Comparison of ENCODE assay signal across 8 mouse cellular contexts in the genomic region with DNA sequence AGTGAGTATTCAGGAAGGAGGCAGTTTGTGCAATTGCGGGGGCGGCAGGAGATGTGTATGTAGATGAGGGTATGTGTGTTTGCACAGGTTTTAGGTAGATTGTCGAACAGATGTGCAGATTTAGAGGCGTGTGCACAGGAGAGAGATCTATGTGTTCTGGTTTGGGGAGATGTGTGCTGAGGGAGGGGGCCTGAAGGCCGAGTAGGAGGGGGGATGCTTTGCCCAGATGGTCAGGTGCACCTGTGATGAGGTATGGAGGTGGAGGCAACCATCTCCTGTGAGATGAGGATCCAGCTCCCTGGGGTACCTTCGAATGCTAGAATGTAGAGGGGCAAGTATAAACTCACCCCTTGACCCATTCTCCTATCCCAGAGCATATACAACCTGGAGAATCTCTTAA. TPM values are rescaled to one million over a fixed set of nuclear protein-coding genes. Genes with fewer than 3 reads are reported as not detected.
DNase-seq lines count a peak whose midpoint lies in the region; ATAC-seq and TF ChIP-seq lines count a peak whose summit lies in the region.

No protein-coding gene starts in this region.

- H3K9ac ChIP-seq in hindbrain, embryonic 13.5 days, result peak overlapping the region; percentile 85
- peak overlapping the region; percentile 90 for H3K9ac ChIP-seq in midbrain, embryonic 13.5 days (replicated peaks)

- TF ChIP-seq POLR2A in kidney, adult 2 months (IDR thresholded peaks at IDR 0.05; ENCODE audit: low read depth, low read length), result no peak

- ATAC-seq in hindbrain, embryonic 13.5 days (ENCODE audit: low FRiP score), result no peak; the same call in 1 of the 2 replicates
- ATAC-seq in midbrain, embryonic 13.5 days, result peak; percentile 47

- H3K27me3 ChIP-seq in kidney, adult 2 months (replicated peaks; ENCODE audit: control insufficient read depth, insufficient read depth, low read length), result no peaks in the 10 kb centered on the region
- H3K27me3 ChIP-seq in hindbrain, embryonic 13.5 days, result no peaks in the 10 kb centered on the region
- H3K27me3 ChIP-seq in midbrain, embryonic 13.5 days, result no peaks in the 10 kb centered on the region

- no peak overlapping the region for H3K27ac ChIP-seq in kidney, adult 2 months (ENCODE audit: insufficient read depth, low read depth, low read length)
- H3K27ac ChIP-seq in brown adipose tissue, adult 24 weeks (replicated peaks; ENCODE audit: low read depth, low read length), result no peak overlapping the region
- H3K27ac ChIP-seq in hindbrain, embryonic 13.5 days, result peak overlapping the region; percentile 96
- peak overlapping the region; percentile 94 for H3K27ac ChIP-seq in midbrain, embryonic 13.5 days

- H3K9me3 ChIP-seq in hindbrain, embryonic 13.5 days, result no peaks in the 10 kb centered on the region
- H3K9me3 ChIP-seq in midbrain, embryonic 13.5 days, result no peaks in the 10 kb centered on the region

- peak overlapping the region; percentile 48 for H3K4me3 ChIP-seq in kidney, adult 2 months (ENCODE audit: insufficient read depth, low read depth, low read length)
- peak overlapping the region; percentile 58 for H3K4me3 ChIP-seq in brown adipose tissue, adult 24 weeks (ENCODE audit: insufficient read depth, low read depth, low read length)
- H3K4me3 ChIP-seq in hindbrain, embryonic 13.5 days, result peak overlapping the region; percentile 63
- H3K4me3 ChIP-seq in midbrain, embryonic 13.5 days (replicated peaks), result peak overlapping the region; percentile 65

- no peak for DNase-seq in kidney, adult 2 months
- DNase-seq in kidney, postnatal 25 days, result no peak
- DNase-seq in left cerebral cortex, adult 11 months (ENCODE audit: low spot score), result no peak
- no peak for DNase-seq in layer of hippocampus, postnatal 14 days (ENCODE audit: low spot score in 2 of 2)
- no peak for DNase-seq in spleen, adult 18-20 months

- TF ChIP-seq CTCF in kidney, adult 2 months (conservative IDR thresholded peaks at IDR 0.05; ENCODE audit: insufficient read depth, insufficient read length, low read depth, low read length), result no peak

- H3K4me1 ChIP-seq in kidney, adult 2 months (ENCODE audit: control insufficient read depth, insufficient read depth, low read length), result 0 out of 2 replicates have a peak, but pooled peaks cover 6% of the 10 kb centered on the region
- peaks cover 5% of the 10 kb centered on the region; the same call in 1 of the 2 replicates for H3K4me1 ChIP-seq in brown adipose tissue, adult 24 weeks (ENCODE audit: control insufficient read depth, insufficient read depth, insufficient read length, low read length)
- peaks cover 56% of the 10 kb centered on the region for H3K4me1 ChIP-seq in hindbrain, embryonic 13.5 days (replicated peaks)
- peaks cover 51% of the 10 kb centered on the region for H3K4me1 ChIP-seq in midbrain, embryonic 13.5 days (replicated peaks)

- 7% methylated on average over 6 of the region's 6 CpGs for WGBS in kidney, adult 2 months
- 15% methylated on average over 6 of the region's 6 CpGs for WGBS in hindbrain, embryonic 13.5 days
- 11% methylated on average over 6 of the region's 6 CpGs for WGBS in midbrain, embryonic 13.5 days

- H3K36me3 ChIP-seq in kidney, adult 2 months (ENCODE audit: control insufficient read depth, insufficient read depth, low read length), result no peaks in the 10 kb centered on the region
- H3K36me3 ChIP-seq in hindbrain, embryonic 13.5 days, result peaks cover 3% of the 10 kb centered on the region; the same call in 1 of the 2 replicates
- H3K36me3 ChIP-seq in midbrain, embryonic 13.5 days, result peaks cover 8% of the 10 kb centered on the region; the same call in 1 of the 2 replicates

- H3K4me2 ChIP-seq in hindbrain, embryonic 13.5 days, result peak overlapping the region; percentile 90
- peak overlapping the region; percentile 88 for H3K4me2 ChIP-seq in midbrain, embryonic 13.5 days (replicated peaks)

RNA-seq across cellular contexts. Expression of a gene that starts 7.5 kb away (rescaled TPM):
- polyA plus RNA-seq in kidney, adult 2 months (2012; rRNA removed), result 51.7 and 81.9 TPM in 2 replicates
- 23.0 and 25.9 TPM in 2 replicates for polyA plus RNA-seq in brown adipose tissue, adult 24 weeks (2012; ENCODE audit: insufficient read depth, insufficient read length, missing spikeins)
- 51.7 and 54.5 TPM in 2 replicates for polyA plus RNA-seq in hindbrain, embryonic 13.5 days (2015; fragmentation: Nextera tagmentation; extraction: Ambion mirVana)
- 54.0 and 60.0 TPM in 2 replicates for polyA plus RNA-seq in midbrain, embryonic 13.5 days (2015; fragmentation: Nextera tagmentation; extraction: Ambion mirVana)
- total RNA-seq in layer of hippocampus, postnatal 14 days (2021), result 10 to 100 TPM; 66.2 to 69.8 TPM

RNA-seq across cellular contexts. Expression of a gene that starts 7.8 kb away (rescaled TPM):
- polyA plus RNA-seq in kidney, adult 2 months (2012; rRNA removed), result 31.3 and 33.4 TPM in 2 replicates
- polyA plus RNA-seq in brown adipose tissue, adult 24 weeks (2012; ENCODE audit: insufficient read depth, insufficient read length, missing spikeins), result 5.4 and 8.2 TPM in 2 replicates
- 5.4 and 7.6 TPM in 2 replicates for polyA plus RNA-seq in hindbrain, embryonic 13.5 days (2015; fragmentation: Nextera tagmentation; extraction: Ambion mirVana)
- polyA plus RNA-seq in midbrain, embryonic 13.5 days (2015; fragmentation: Nextera tagmentation; extraction: Ambion mirVana), result 7.7 and 8.1 TPM in 2 replicates
- total RNA-seq in layer of hippocampus, postnatal 14 days (2021), result 1 to 10 TPM; 5.7 to 6.3 TPM

RNA-seq across cellular contexts. Expression of a gene that starts 36.2 kb away (rescaled TPM):
- polyA plus RNA-seq in kidney, adult 2 months (2012; rRNA removed), result not detected in 2 replicates
- not detected in 2 replicates for polyA plus RNA-seq in brown adipose tissue, adult 24 weeks (2012; ENCODE audit: insufficient read depth, insufficient read length, missing spikeins)
- not detected in 2 replicates for polyA plus RNA-seq in hindbrain, embryonic 13.5 days (2015; fragmentation: Nextera tagmentation; extraction: Ambion mirVana)
- not detected in 2 replicates for polyA plus RNA-seq in midbrain, embryonic 13.5 days (2015; fragmentation: Nextera tagmentation; extraction: Ambion mirVana)
- not detected for total RNA-seq in layer of hippocampus, postnatal 14 days (2021)

RNA-seq across cellular contexts. Expression of a gene that starts 46.1 kb away (rescaled TPM):
- 2.3 and 2.8 TPM in 2 replicates for polyA plus RNA-seq in kidney, adult 2 months (2012; rRNA removed)
- polyA plus RNA-seq in brown adipose tissue, adult 24 weeks (2012; ENCODE audit: insufficient read depth, insufficient read length, missing spikeins), result 0.28 and 0.50 TPM in 2 replicates
- 3.8 and 4.0 TPM in 2 replicates for polyA plus RNA-seq in hindbrain, embryonic 13.5 days (2015; fragmentation: Nextera tagmentation; extraction: Ambion mirVana)
- polyA plus RNA-seq in midbrain, embryonic 13.5 days (2015; fragmentation: Nextera tagmentation; extraction: Ambion mirVana), result 3.8 and 4.7 TPM in 2 replicates
- 1 to 10 TPM; 5.5 to 6.1 TPM for total RNA-seq in layer of hippocampus, postnatal 14 days (2021)

Comparison
In these comparisons a context has a peak if more than half of its experiments do, and no peak if none do; other contexts are left out.
1. H3K27ac ChIP-seq: peak in hindbrain, embryonic 13.5 days (single experiment) and midbrain, embryonic 13.5 days (single experiment); none in kidney, adult 2 months (single experiment) and brown adipose tissue, adult 24 weeks (single experiment).
2. Peak in every context shown above with its lines, with median percentiles within 50 percentile points of each other: H3K4me3 ChIP-seq.